Mouse (Mus musculus) embryo, embryonic 11 days (tissue): ENCODE data around the gene Ctns.

Experiments used
- DNase-seq: peaks from one replicate; pipeline ENCODE4 v3.0.0-alpha.2; 2015

Ctns gene

GRCm38 (mm10) chr11:73137591-73138501, 61.0 kb downstream of the Ctns start, which contains the start of gene Haspin:
TSS of gene Haspin (minus strand) at chr11:73138294.
- peak; percentile 97 for DNase-seq

GRCm38 (mm10) chr11:73137116-73137515, 61.7 kb downstream of the Ctns start:
- DNase-seq = peak; percentile 8

GRCm38 (mm10) chr11:73136587-73136986, 62.3 kb downstream of the Ctns start:
- no peak for DNase-seq

- no peak for DNase-seq
Measured at GRCm38 (mm10) chr11:73134222-73134621, 64.6 kb downstream of the Ctns start.
